Mouse (Mus musculus) B cell, adult 2 months (primary cell): ENCODE data around the gene Itpa.
"Not testable (repeated sequence)": the region's sequence is repeated elsewhere in the genome, so short reads cannot be mapped to it uniquely, and the experiment has no call there.

Source experiments
- DNase-seq, 2 experiments: peaks; one replicate each; pipeline ENCODE4 v3.0.0; 2022

Itpa gene

GRCm38 (mm10) chr2:130667559-130667958, at the start of gene Itpa:
TSS of gene Itpa (plus strand) at chr2:130667610.
- DNase-seq: peak; percentile 85

- DNase-seq: no peak
Observed at GRCm38 (mm10) chr2:130618972-130619371, 48.4 kb upstream of the Itpa start.

DNA sequence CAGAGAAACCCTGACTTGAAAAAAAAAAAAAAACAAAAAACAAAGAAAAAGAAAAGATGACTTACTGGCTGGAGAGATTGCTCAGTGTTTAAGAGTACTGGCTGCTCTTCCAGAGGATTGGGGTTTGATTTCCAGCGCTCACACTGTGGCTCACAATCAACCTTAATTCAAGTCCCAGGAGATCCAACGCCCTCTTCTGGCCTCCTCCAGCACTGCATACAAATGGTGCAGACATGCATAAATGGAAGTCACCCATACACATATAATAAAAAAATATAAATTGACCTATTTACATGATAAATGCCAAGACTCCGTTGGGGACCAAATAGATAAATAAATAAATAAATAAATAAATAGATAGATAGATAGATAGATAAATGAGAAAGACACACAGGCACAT, 39.0 kb upstream of the Itpa start:
- peak; percentile 63 to 65 for DNase-seq

DNA sequence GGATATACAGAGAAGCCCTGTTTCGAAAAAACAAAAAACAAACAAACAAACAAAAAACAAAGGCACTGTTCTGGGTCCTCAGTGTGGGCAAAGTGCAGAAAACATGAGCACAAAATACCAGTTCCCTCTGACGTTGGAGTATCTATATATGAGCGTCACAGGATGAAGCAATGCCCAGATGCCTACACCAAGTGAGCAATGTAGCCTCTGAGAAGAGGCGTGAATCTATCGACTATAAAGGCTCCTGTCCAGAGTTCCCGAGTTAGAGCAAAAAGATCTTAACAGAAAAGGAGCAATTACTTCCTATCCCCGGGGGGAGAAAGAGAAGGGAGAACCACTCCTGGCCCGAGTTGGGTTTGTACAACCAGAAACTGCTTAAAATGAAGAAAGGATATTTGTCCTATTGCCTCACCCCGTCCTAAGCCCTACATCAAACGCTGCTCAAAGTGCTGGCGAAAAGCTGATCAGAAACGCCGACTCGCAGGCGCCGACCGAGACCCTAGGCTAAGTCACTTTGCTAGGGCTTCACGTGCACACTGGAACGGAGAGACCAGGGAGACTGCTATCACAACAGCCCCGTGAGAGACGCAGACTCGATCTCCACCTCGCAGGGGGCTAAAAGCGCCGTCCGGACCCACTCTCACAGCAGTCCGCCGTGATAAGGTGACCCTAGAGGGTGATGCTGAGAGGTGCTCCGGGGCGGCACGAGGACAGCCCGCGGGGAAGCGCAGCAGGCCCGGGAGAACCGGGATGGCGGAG, 38.2 kb upstream of the Itpa start:
- no peak for DNase-seq

DNA sequence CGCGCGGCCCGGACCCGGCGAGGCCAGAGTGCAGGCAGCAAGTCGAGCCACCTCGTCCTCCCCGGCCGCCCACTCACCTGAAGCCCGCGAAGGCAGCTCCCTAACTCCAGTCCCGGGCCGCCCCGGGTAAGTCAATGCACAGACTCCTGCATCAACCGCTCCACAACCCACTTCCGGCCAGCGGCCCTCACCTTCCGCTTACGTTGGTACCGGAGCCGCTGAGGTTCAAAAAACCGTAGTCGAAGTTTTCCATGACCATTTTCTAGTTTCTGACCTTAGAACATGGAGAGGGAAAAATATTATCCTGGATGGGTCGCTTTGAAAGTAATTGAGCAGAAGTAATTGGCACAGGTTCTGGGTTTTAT, 37.6 kb upstream of the Itpa start, which contains the start of the genes Fastkd5 and Ubox5:
Gene Fastkd5, minus strand, starts transcription at position 189 of the 365 bp plus-strand sequence.
Gene Ubox5, minus strand, starts transcription at position 200 of the 365 bp plus-strand sequence.
- peak; percentile 88 for DNase-seq

DNA sequence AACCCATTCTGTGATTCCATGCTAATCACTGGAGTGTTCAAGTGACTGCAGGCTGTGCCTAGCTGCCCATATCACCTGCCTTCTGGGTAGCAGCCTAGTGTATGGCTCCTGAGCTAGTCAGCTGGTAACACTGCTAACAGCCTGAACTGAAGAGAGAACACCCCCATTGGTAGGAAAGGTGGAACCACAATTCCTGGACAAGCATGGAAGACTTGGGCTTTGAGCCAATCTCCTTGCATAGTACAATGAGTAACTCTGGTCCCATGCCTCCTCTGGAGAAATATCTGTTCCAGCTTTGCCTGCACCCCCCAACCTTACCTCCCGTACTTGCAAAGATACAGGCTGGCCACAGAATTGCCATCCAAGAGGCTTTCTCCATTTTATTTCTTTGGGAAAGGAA, 35.0 kb upstream of the Itpa start:
- DNase-seq: no peak

DNA sequence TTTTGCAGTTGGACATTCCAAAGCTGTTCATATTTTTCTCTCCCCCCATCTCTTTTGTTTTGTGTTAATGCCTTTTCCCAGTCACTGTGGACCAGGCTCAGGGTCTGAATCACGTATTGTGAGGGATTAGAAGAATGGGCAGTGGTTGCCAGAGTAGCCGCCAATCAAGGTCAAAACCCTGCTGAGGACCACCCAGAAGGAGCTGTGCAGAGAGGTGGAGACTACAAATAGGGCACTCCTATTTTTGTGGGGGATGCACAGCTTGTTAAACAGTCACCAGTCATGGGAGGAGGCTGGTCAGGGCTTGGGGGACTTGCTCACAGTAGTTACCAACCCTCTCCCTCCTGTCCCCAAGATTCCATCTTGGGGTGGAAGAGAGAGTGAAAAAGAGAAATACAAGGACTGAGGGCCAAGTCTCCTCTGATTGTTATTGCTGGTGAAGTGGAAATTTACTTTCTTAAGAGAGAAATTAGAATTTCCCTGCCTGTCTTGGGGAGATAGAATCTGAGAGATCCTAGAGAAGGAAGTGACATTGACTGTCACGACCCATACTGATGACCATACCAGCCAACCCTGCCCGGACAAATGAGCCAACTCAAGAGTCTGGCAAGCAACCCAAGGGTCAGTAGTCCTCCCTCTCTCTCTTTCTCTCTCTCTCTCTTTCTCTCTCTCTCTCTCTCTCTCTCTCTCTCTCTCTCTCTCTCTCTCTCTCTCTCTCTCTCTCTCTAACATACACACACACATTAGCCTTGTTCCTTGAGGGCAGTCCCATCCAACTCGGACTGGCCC, 34.3 kb upstream of the Itpa start:
- DNase-seq: no peak

GRCm38 (mm10) chr2:130634006-130634738, 33.2 kb upstream of the Itpa start:
- no peak for DNase-seq

- DNase-seq: peak; percentile 38 to 50
Observed at GRCm38 (mm10) chr2:130634739-130635411, 32.5 kb upstream of the Itpa start.

DNA sequence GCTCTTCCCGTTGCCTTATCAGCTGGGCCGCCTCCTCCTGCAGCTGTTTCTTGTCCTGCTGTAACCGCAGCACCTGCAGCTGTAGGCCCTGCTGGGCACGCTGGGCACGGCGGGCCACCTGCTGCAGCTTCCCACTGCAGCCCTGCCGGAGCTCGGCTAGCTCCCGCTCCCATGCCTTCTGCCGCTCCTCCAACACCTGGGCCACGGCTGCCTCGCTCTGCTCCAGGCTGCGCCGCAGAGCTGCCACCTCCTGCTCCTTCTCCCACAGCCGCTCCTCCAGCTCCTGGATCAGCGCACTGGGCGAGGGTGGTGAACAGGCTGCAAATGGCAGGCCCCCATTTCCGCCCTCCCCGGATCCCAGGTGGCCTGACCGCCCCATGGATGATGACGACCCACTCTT, 31.6 kb upstream of the Itpa start:
- DNase-seq: peak; percentile 12 to 25

DNA sequence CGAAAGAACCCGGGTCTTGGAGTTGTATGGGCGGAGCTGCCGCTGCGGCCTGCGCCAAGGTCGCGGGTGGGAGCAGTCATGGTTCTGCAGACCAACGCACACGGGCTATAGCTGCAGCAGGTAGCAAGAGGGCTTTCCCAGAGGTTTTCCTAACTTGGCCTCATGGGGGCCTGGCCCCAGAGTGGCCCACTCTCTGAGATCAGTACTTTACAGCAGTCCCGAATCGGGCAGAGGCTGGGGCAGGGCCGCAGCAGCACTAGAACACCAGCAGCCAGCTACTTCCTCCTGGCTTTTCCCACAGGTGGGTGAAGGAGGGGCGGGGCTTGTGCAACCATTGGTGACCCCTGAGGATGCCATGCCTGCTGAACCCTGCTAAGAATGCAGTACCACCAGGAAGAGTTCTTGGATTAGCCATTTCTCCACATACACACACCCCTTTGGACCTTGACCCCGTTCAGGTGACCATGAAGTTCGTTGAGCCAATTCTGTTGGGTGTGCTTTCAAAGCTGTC, 29.3 kb upstream of the Itpa start:
- no peak for DNase-seq

GRCm38 (mm10) chr2:130639276-130639675, 28.1 kb upstream of the Itpa start:
- no peak for DNase-seq

GRCm38 (mm10) chr2:130641351-130642025, 25.9 kb upstream of the Itpa start:
- DNase-seq: no peak

DNA sequence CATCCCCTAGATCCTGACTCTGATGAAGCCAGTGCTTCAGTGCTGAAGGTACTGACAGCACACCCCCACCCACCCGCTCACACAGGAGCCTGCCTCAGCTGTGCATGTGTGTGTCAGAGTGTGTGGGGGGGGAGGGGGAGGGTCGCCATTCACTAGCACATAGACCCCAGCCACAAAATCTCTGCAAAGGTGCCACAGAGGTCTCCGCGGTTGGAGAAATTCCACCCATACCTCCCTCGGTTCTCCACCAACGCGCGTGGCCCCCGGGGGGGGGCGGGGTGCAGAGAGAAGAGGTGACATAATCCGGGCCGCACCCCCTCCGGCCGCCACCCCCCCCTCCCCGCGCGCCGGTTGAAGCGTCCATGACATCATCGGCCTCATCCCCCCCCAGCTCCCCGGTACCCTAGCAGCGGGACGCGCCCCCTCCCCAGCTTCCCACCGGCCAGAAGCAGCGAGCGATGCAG, 25.2 kb upstream of the Itpa start:
- no peak for DNase-seq

- peak; percentile 95 to 96 for DNase-seq
Observed at GRCm38 (mm10) chr2:130642684-130643369, 24.6 kb upstream of the Itpa start, which contains the start of gene Lzts3. TSS of gene Lzts3 (minus strand) at chr2:130642803.

DNA sequence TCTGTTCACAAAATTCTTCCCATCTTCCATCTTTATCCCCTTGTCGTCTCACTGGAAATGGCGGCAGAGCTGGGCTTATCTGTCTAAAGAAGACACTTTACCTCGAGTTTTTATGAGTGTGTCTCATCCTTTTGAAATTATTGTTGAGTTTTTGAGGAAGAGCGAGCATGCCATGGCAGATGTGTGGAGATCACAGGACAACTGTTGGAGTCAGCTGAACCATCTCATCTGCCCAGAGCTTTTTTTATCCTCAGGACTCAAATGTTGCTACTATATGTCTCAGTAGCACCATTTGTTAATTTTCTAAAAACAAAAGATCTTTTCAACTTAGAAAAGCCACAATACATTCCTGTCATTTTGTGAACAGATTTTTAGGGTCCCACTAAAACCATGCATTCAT, 22.2 kb upstream of the Itpa start:
- DNase-seq: no peak

GRCm38 (mm10) chr2:130649028-130649427, 18.4 kb upstream of the Itpa start:
- DNase-seq: not testable (repeated sequence)

- DNase-seq: no peak
Observed at GRCm38 (mm10) chr2:130653303-130653702, 14.1 kb upstream of the Itpa start.

GRCm38 (mm10) chr2:130653760-130654159, 13.7 kb upstream of the Itpa start:
- DNase-seq: no peak

- DNase-seq: no peak
Observed at GRCm38 (mm10) chr2:130655660-130656339, 11.6 kb upstream of the Itpa start.
